Mouse (Mus musculus): ENCODE results near the gene Klhl40. TPM values are rescaled to one million over a fixed set of nuclear protein-coding genes. Genes with fewer than 3 reads are reported as not detected.

Gene Klhl40
- polyA plus RNA-seq, 2 experiments: 12.4 to 20.8 TPM

GRCm38 (mm10) chr9:121760271-121761090, 16.9 kb upstream of the Klhl40 start:
- peaks cover 46% of the 10 kb centered on the region for H3K36me3 ChIP-seq (ENCODE audit: control insufficient read depth, insufficient read depth, low read length)
- TF ChIP-seq POLR2A (IDR thresholded peaks at IDR 0.05; ENCODE audit: borderline replicate concordance, extremely low read depth, insufficient read depth, insufficient read length): no peak
- peaks cover 26% of the 10 kb centered on the region for H3K4me1 ChIP-seq (ENCODE audit: control insufficient read depth, insufficient read depth, low read length)
- DNase-seq (ENCODE audit: low spot score): peak; percentile 78
- peak overlapping the region; percentile 84 for H3K4me2 ChIP-seq (replicated peaks; ENCODE audit: low read depth, low read length, severe bottlenecking)
- H3K9me3 ChIP-seq (ENCODE audit: control insufficient read depth, low read length): no peaks in the 10 kb centered on the region
- peak overlapping the region; percentile 97 for H3K9ac ChIP-seq (ENCODE audit: low read depth, low read length, severe bottlenecking)
- H3K4me3 ChIP-seq (replicated peaks; ENCODE audit: low read length): peak overlapping the region; percentile 90
- H3K27ac ChIP-seq (replicated peaks; ENCODE audit: low read depth, low read length): peak overlapping the region; percentile 95
- 2% methylated on average over 34 of the region's 43 CpGs for WGBS
- ATAC-seq (ENCODE audit: low FRiP score, low read depth): peak; percentile 73
- no peaks in the 10 kb centered on the region for H3K27me3 ChIP-seq (ENCODE audit: control insufficient read depth, insufficient read depth, low read length)

GRCm38 (mm10) chr9:121761091-121761665, 16.2 kb upstream of the Klhl40 start:
- H3K9ac ChIP-seq (ENCODE audit: low read depth, low read length, severe bottlenecking): peak overlapping the region; percentile 97
- peaks cover 26% of the 10 kb centered on the region for H3K4me1 ChIP-seq (ENCODE audit: control insufficient read depth, insufficient read depth, low read length)
- H3K27me3 ChIP-seq (ENCODE audit: control insufficient read depth, insufficient read depth, low read length): no peaks in the 10 kb centered on the region
- peak overlapping the region; percentile 90 for H3K4me3 ChIP-seq (replicated peaks; ENCODE audit: low read length)
- WGBS: 62% methylated on average over 10 of the region's 10 CpGs
- ATAC-seq (ENCODE audit: low FRiP score, low read depth) (no peak), DNase-seq (ENCODE audit: low spot score) (no peak)
- TF ChIP-seq POLR2A (IDR thresholded peaks at IDR 0.05; ENCODE audit: borderline replicate concordance, extremely low read depth, insufficient read depth, insufficient read length): no peak
- no peak overlapping the region for H3K27ac ChIP-seq (replicated peaks; ENCODE audit: low read depth, low read length)
- H3K4me2 ChIP-seq (replicated peaks; ENCODE audit: low read depth, low read length, severe bottlenecking): peak overlapping the region; percentile 84
- no peaks in the 10 kb centered on the region for H3K9me3 ChIP-seq (ENCODE audit: control insufficient read depth, low read length)
- H3K36me3 ChIP-seq (ENCODE audit: control insufficient read depth, insufficient read depth, low read length): peaks cover 46% of the 10 kb centered on the region

- Histone ChIP-seq H3K9me3 (ENCODE audit: control insufficient read depth, low read length) (no peaks in the 10 kb centered on the region), H3K4me3 (replicated peaks; ENCODE audit: low read length) (no peak overlapping the region), H3K36me3 (ENCODE audit: control insufficient read depth, insufficient read depth, low read length) (peaks cover 47% of the 10 kb centered on the region), H3K27ac (replicated peaks; ENCODE audit: low read depth, low read length) (no peak overlapping the region), H3K4me2 (replicated peaks; ENCODE audit: low read depth, low read length, severe bottlenecking) (no peak overlapping the region), H3K4me1 (ENCODE audit: control insufficient read depth, insufficient read depth, low read length) (peaks cover 26% of the 10 kb centered on the region), H3K9ac (ENCODE audit: low read depth, low read length, severe bottlenecking) (no peak overlapping the region), H3K27me3 (ENCODE audit: control insufficient read depth, insufficient read depth, low read length) (no peaks in the 10 kb centered on the region)
- DNase-seq (ENCODE audit: low spot score) (no peak), ATAC-seq (ENCODE audit: low FRiP score, low read depth) (no peak)
- no peak for TF ChIP-seq POLR2A (IDR thresholded peaks at IDR 0.05; ENCODE audit: borderline replicate concordance, extremely low read depth, insufficient read depth, insufficient read length)
- WGBS: 68% methylated on average over 8 of the region's 8 CpGs
These were observed 15.6 kb upstream of the Klhl40 start for GRCm38 (mm10) chr9:121761787-121762186.

- Histone ChIP-seq H3K27me3 (ENCODE audit: control insufficient read depth, insufficient read depth, low read length) (no peaks in the 10 kb centered on the region), H3K36me3 (ENCODE audit: control insufficient read depth, insufficient read depth, low read length) (peaks cover 48% of the 10 kb centered on the region), H3K4me1 (ENCODE audit: control insufficient read depth, insufficient read depth, low read length) (peaks cover 26% of the 10 kb centered on the region), H3K4me2 (replicated peaks; ENCODE audit: low read depth, low read length, severe bottlenecking) (no peak overlapping the region), H3K27ac (replicated peaks; ENCODE audit: low read depth, low read length) (no peak overlapping the region), H3K4me3 (replicated peaks; ENCODE audit: low read length) (no peak overlapping the region), H3K9ac (ENCODE audit: low read depth, low read length, severe bottlenecking) (no peak overlapping the region), H3K9me3 (ENCODE audit: control insufficient read depth, low read length) (no peaks in the 10 kb centered on the region)
- TF ChIP-seq POLR2A (IDR thresholded peaks at IDR 0.05; ENCODE audit: borderline replicate concordance, extremely low read depth, insufficient read depth, insufficient read length): no peak
- DNase-seq (ENCODE audit: low spot score) (no peak), ATAC-seq (ENCODE audit: low FRiP score, low read depth) (no peak)
- 88% methylated on average over 10 of the region's 10 CpGs for WGBS
These were observed 15.2 kb upstream of the Klhl40 start for GRCm38 (mm10) chr9:121762248-121762647.

- Histone ChIP-seq H3K9ac (ENCODE audit: low read depth, low read length, severe bottlenecking) (no peak overlapping the region), H3K27ac (replicated peaks; ENCODE audit: low read depth, low read length) (no peak overlapping the region), H3K27me3 (ENCODE audit: control insufficient read depth, insufficient read depth, low read length) (no peaks in the 10 kb centered on the region), H3K9me3 (ENCODE audit: control insufficient read depth, low read length) (no peaks in the 10 kb centered on the region), H3K4me2 (replicated peaks; ENCODE audit: low read depth, low read length, severe bottlenecking) (no peak overlapping the region), H3K4me3 (replicated peaks; ENCODE audit: low read length) (no peak overlapping the region), H3K4me1 (ENCODE audit: control insufficient read depth, insufficient read depth, low read length) (peaks cover 24% of the 10 kb centered on the region), H3K36me3 (ENCODE audit: control insufficient read depth, insufficient read depth, low read length) (peaks cover 54% of the 10 kb centered on the region)
- WGBS: 90% methylated on average over 25 of the region's 25 CpGs
- TF ChIP-seq POLR2A (IDR thresholded peaks at IDR 0.05; ENCODE audit: borderline replicate concordance, extremely low read depth, insufficient read depth, insufficient read length): no peak
- no peak for DNase-seq (ENCODE audit: low spot score)
- ATAC-seq (ENCODE audit: low FRiP score, low read depth): no peak
These were observed 14.6 kb upstream of the Klhl40 start for GRCm38 (mm10) chr9:121762761-121763160.
